Mouse (Mus musculus): ENCODE data around the gene Tnk1. TPM values are rescaled to one million over a fixed set of nuclear protein-coding genes. Genes with fewer than 3 reads are reported as not detected.

Tnk1 gene
- polyA plus RNA-seq, 1 experiment, result 1.2 TPM

- no peaks in the 10 kb centered on the region for H3K36me3 ChIP-seq (ENCODE audit: control insufficient read depth, insufficient read depth, low read length)
- peaks cover 28% of the 10 kb centered on the region for H3K27me3 ChIP-seq (ENCODE audit: control insufficient read depth, insufficient read depth, low read length)
- TF ChIP-seq CTCF (IDR thresholded peaks at IDR 0.05; ENCODE audit: extremely low read depth, insufficient read depth, insufficient read length, insufficient replicate concordance) (peak; percentile 70; the same call in 1 of the 2 replicates), POLR2A (IDR thresholded peaks at IDR 0.05; ENCODE audit: low read depth, low read length) (no peak)
- H3K4me3 ChIP-seq (ENCODE audit: extremely low read depth, insufficient read depth, insufficient read length), result peak overlapping the region; percentile 57
- 5% methylated on average over 60 of the region's 60 CpGs for WGBS
- peak; percentile 35 to 76 for DNase-seq (ENCODE audit: low read depth in 1 of 2, low spot score in 2 of 2)
- H3K27ac ChIP-seq (ENCODE audit: insufficient read depth, low read length), result no peak overlapping the region
- peaks cover 38% of the 10 kb centered on the region for H3K4me1 ChIP-seq (ENCODE audit: control insufficient read depth, insufficient read depth, insufficient read length)
These were observed 54.5 kb downstream of the Tnk1 start for GRCm38 (mm10) chr11:69803786-69804651.

DNA sequence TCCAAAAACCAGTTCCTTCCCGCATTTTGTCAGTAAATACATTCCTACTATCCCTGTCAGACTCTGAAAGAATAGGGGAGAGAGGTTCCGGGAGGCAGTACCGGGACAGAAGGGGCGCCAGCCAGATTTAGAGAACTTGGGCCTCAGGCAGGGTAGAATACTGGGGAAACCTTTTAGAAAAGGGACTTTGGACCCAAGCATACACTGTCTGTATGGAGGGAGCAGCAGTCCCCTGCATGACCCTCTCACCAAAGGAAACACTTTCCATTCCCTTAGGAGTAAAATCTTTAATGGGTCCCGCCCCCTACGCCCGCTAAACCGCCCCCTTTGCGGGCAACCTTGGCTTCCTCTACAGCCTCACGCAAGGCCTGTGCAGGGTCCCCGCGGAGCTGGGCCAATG lies 55.2 kb downstream of the Tnk1 start:
- Histone ChIP-seq H3K27ac (ENCODE audit: insufficient read depth, low read length) (no peak overlapping the region), H3K27me3 (ENCODE audit: control insufficient read depth, insufficient read depth, low read length) (peaks cover 28% of the 10 kb centered on the region), H3K4me1 (ENCODE audit: control insufficient read depth, insufficient read depth, insufficient read length) (peaks cover 38% of the 10 kb centered on the region), H3K4me3 (ENCODE audit: extremely low read depth, insufficient read depth, insufficient read length) (peak overlapping the region; percentile 57), H3K36me3 (ENCODE audit: control insufficient read depth, insufficient read depth, low read length) (no peaks in the 10 kb centered on the region)
- no peak for DNase-seq (ENCODE audit: low read depth in 1 of 2, low spot score in 2 of 2)
- WGBS, result 4% methylated on average over 12 of the region's 12 CpGs
- TF ChIP-seq CTCF (IDR thresholded peaks at IDR 0.05; ENCODE audit: extremely low read depth, insufficient read depth, insufficient read length, insufficient replicate concordance) (no peak), POLR2A (IDR thresholded peaks at IDR 0.05; ENCODE audit: low read depth, low read length) (no peak)

DNA sequence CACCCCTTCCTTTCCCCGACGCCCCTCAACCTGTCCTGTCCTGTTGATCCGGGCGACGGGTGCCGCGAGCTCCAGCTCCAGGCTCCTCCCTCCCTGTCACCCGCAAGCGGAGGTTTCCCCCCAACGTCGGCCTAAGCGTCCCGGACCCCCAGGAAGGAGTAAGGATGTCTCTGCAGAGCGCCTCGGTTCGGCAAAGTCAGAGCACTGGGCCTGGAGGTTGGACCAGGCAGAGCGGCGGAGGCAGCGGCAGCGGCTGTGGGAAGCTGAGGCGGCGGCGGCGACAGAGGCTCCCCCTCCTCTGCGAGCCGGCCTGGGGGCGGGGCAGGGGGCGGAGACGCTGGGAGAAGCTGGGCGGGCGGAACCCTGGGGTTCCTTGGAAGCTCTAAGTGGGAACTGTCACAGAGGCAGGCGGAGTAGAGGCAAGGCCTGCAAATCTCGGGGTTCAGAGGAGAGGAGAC lies 55.9 kb downstream of the Tnk1 start:
- Histone ChIP-seq H3K27ac (ENCODE audit: insufficient read depth, low read length) (peak overlapping the region; percentile 32; the same call in 1 of the 2 replicates), H3K27me3 (ENCODE audit: control insufficient read depth, insufficient read depth, low read length) (peaks cover 28% of the 10 kb centered on the region), H3K4me1 (ENCODE audit: control insufficient read depth, insufficient read depth, insufficient read length) (peaks cover 38% of the 10 kb centered on the region), H3K4me3 (ENCODE audit: extremely low read depth, insufficient read depth, insufficient read length) (peak overlapping the region; percentile 56; the same call in 1 of the 2 replicates), H3K36me3 (ENCODE audit: control insufficient read depth, insufficient read depth, low read length) (no peaks in the 10 kb centered on the region)
- TF ChIP-seq CTCF (IDR thresholded peaks at IDR 0.05; ENCODE audit: extremely low read depth, insufficient read depth, insufficient read length, insufficient replicate concordance) (no peak), POLR2A (IDR thresholded peaks at IDR 0.05; ENCODE audit: low read depth, low read length) (no peak)
- DNase-seq (ENCODE audit: low read depth in 1 of 2, low spot score in 2 of 2), result peak in 1 of 2 experiments; percentile 56
- 2% methylated on average over 33 of the region's 33 CpGs for WGBS

DNA sequence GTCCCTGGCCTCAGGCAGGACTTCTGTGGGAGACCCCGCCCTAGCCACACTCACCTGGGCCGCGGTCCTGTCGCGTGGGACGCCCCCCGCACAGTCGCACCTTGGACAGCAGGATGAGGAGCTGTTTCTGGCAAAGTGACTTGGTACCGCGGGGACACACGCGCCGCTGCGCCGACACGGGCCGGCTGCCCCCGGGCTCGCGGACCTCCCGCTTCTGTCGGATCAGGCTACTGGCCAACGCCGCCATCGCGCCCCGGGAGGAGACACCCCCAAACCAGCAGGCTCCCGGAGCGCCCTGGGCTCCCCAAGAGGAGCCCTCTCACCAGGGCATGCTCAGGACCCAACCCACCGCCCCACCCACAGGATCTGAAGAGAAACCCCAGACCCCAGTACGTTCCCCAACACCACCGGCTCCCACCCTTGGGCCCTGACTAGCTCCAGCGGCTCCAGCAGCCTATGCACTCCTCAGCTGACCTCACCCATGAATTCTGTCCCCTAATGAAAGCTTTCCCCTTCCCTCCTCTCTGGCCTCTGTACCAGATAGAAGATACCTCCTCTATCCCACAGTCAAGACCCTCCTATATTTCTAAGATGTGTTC lies 57.1 kb downstream of the Tnk1 start, which contains the start of gene Fgf11:
TSS of gene Fgf11 (minus strand) at position 479 of the 599 bp plus-strand sequence.
- 8% methylated on average over 33 of the region's 33 CpGs for WGBS
- H3K4me1 ChIP-seq (ENCODE audit: control insufficient read depth, insufficient read depth, insufficient read length), result peaks cover 38% of the 10 kb centered on the region
- peaks cover 28% of the 10 kb centered on the region for H3K27me3 ChIP-seq (ENCODE audit: control insufficient read depth, insufficient read depth, low read length)
- TF ChIP-seq POLR2A (IDR thresholded peaks at IDR 0.05; ENCODE audit: low read depth, low read length), result no peak
- TF ChIP-seq CTCF (IDR thresholded peaks at IDR 0.05; ENCODE audit: extremely low read depth, insufficient read depth, insufficient read length, insufficient replicate concordance), result no peak
- DNase-seq (ENCODE audit: low read depth in 1 of 2, low spot score in 2 of 2), result no peak
- peak within 1 kb of the TSS; percentile 56; the same call in 1 of the 2 replicates for H3K4me3 ChIP-seq (ENCODE audit: extremely low read depth, insufficient read depth, insufficient read length)
- H3K36me3 ChIP-seq (ENCODE audit: control insufficient read depth, insufficient read depth, low read length), result no peaks in the 10 kb centered on the region
- H3K27ac ChIP-seq (ENCODE audit: insufficient read depth, low read length), result peak within 1 kb of the TSS; percentile 32; the same call in 1 of the 2 replicates

Other genes with a start within 250 kb of the Tnk1 start
- not detected in 2 replicates for gene Shbg, start 240.8 kb downstream of the Tnk1 start, polyA plus RNA-seq (2012; rRNA removed)
- 1.1 and 1.4 TPM in 2 replicates for gene Sat2, start 236.7 kb downstream of the Tnk1 start, polyA plus RNA-seq (2012; rRNA removed)
- gene Fxr2, start 225.7 kb downstream of the Tnk1 start, polyA plus RNA-seq (2012; rRNA removed), result 40.9 and 41.6 TPM in 2 replicates
- gene Sox15, start 203.4 kb downstream of the Tnk1 start, polyA plus RNA-seq (2012; rRNA removed), result 0.09 and 0.35 TPM in 2 replicates
- gene Mpdu1, start 196.1 kb downstream of the Tnk1 start, polyA plus RNA-seq (2012; rRNA removed), result 63.6 and 74.2 TPM in 2 replicates
- gene Cd68, start 192.6 kb downstream of the Tnk1 start, polyA plus RNA-seq (2012; rRNA removed), result 103 and 114 TPM in 2 replicates
- 172 and 196 TPM in 2 replicates for gene Eif4a1, start 186.3 kb downstream of the Tnk1 start, polyA plus RNA-seq (2012; rRNA removed)
- gene Senp3, start 176.6 kb downstream of the Tnk1 start, polyA plus RNA-seq (2012; rRNA removed), result 32.6 and 36.1 TPM in 2 replicates
- 4.6 and 4.9 TPM in 2 replicates for gene Tnfsf13, start 172.9 kb downstream of the Tnk1 start, polyA plus RNA-seq (2012; rRNA removed)
- gene Tnfsf12, start 162.9 kb downstream of the Tnk1 start, polyA plus RNA-seq (2012; rRNA removed), result 23.9 and 26.6 TPM in 2 replicates
- gene Tnfsfm13, start 162.6 kb downstream of the Tnk1 start, polyA plus RNA-seq (2012; rRNA removed), result 4.8 and 5.0 TPM in 2 replicates
- 43.8 and 45.4 TPM in 2 replicates for gene Polr2a, start 100.1 kb downstream of the Tnk1 start, polyA plus RNA-seq (2012; rRNA removed)
- gene Slc35g3, start 96.8 kb downstream of the Tnk1 start, polyA plus RNA-seq (2012; rRNA removed), result not detected in 2 replicates
- 28.4 and 37.0 TPM in 2 replicates for gene Zbtb4, start 92.8 kb downstream of the Tnk1 start, polyA plus RNA-seq (2012; rRNA removed)
- 7.1 and 8.4 TPM in 2 replicates for gene Chrnb1, start 62.8 kb downstream of the Tnk1 start, polyA plus RNA-seq (2012; rRNA removed)
- gene Fgf11, start 56.9 kb downstream of the Tnk1 start, polyA plus RNA-seq (2012; rRNA removed), result 1.1 and 1.2 TPM in 2 replicates
- gene Tmem102, start 53.1 kb downstream of the Tnk1 start, polyA plus RNA-seq (2012; rRNA removed), result 0.23 and 0.31 TPM in 2 replicates
- not detected in 2 replicates for gene Gm39566, start 43.4 kb downstream of the Tnk1 start, polyA plus RNA-seq (2012; rRNA removed)
- not detected in 2 replicates for gene Spem2, start 40.3 kb downstream of the Tnk1 start, polyA plus RNA-seq (2012; rRNA removed)
- not detected in 2 replicates for gene Spem1, start 36.5 kb downstream of the Tnk1 start, polyA plus RNA-seq (2012; rRNA removed)
- 9.1 and 10.2 TPM in 2 replicates for gene Nlgn2, start 20.9 kb downstream of the Tnk1 start, polyA plus RNA-seq (2012; rRNA removed)
- gene Tmem256, start 20.2 kb downstream of the Tnk1 start, polyA plus RNA-seq (2012; rRNA removed), result 93.7 and 99.0 TPM in 2 replicates
- gene Plscr3, start 12.4 kb downstream of the Tnk1 start, polyA plus RNA-seq (2012; rRNA removed), result 35.4 and 44.3 TPM in 2 replicates
- not detected in 2 replicates for gene Tmem95, start 19.3 kb upstream of the Tnk1 start, polyA plus RNA-seq (2012; rRNA removed)
- gene Kctd11, start 22.7 kb upstream of the Tnk1 start, polyA plus RNA-seq (2012; rRNA removed), result 3.6 TPM in 2 replicates
- 142 and 162 TPM in 2 replicates for gene Acap1, start 36.8 kb upstream of the Tnk1 start, polyA plus RNA-seq (2012; rRNA removed)
- gene 2810408A11Rik, start 42.3 kb upstream of the Tnk1 start, polyA plus RNA-seq (2012; rRNA removed), result 0.48 and 0.51 TPM in 2 replicates
- gene Neurl4, start 42.3 kb upstream of the Tnk1 start, polyA plus RNA-seq (2012; rRNA removed), result 43.3 and 45.2 TPM in 2 replicates
- 119 and 145 TPM in 2 replicates for gene Gps2, start 55.2 kb upstream of the Tnk1 start, polyA plus RNA-seq (2012; rRNA removed)
- gene Eif5a, start 63.2 kb upstream of the Tnk1 start, polyA plus RNA-seq (2012; rRNA removed), result 219 and 257 TPM in 2 replicates
- gene Ybx2, start 77.1 kb upstream of the Tnk1 start, polyA plus RNA-seq (2012; rRNA removed), result 0.36 TPM in 2 replicates
- 6.1 and 6.2 TPM in 2 replicates for gene Slc2a4, start 89.5 kb upstream of the Tnk1 start, polyA plus RNA-seq (2012; rRNA removed)
- 1.2 and 2.0 TPM in 2 replicates for gene Cldn7, start 106.0 kb upstream of the Tnk1 start, polyA plus RNA-seq (2012; rRNA removed)
- 75.8 and 87.9 TPM in 2 replicates for gene Ctdnep1, start 122.4 kb upstream of the Tnk1 start, polyA plus RNA-seq (2012; rRNA removed)
- gene Elp5, start 123.8 kb upstream of the Tnk1 start, polyA plus RNA-seq (2012; rRNA removed), result 32.5 and 33.3 TPM in 2 replicates
- gene Gabarap, start 132.4 kb upstream of the Tnk1 start, polyA plus RNA-seq (2012; rRNA removed), result 235 and 251 TPM in 2 replicates
- 13.8 and 21.4 TPM in 2 replicates for gene Phf23, start 137.0 kb upstream of the Tnk1 start, polyA plus RNA-seq (2012; rRNA removed)
- 21.4 and 22.3 TPM in 2 replicates for gene Dvl2, start 141.9 kb upstream of the Tnk1 start, polyA plus RNA-seq (2012; rRNA removed)
- gene Acadvl, start 156.7 kb upstream of the Tnk1 start, polyA plus RNA-seq (2012; rRNA removed), result 29.5 and 37.0 TPM in 2 replicates
- 10.3 and 13.3 TPM in 2 replicates for gene Dlg4, start 158.2 kb upstream of the Tnk1 start, polyA plus RNA-seq (2012; rRNA removed)
- 0.09 TPM in 1 of 2 replicates, not detected in the other for gene Asgr1, start 195.4 kb upstream of the Tnk1 start, polyA plus RNA-seq (2012; rRNA removed)
- gene Asgr2, start 233.9 kb upstream of the Tnk1 start, polyA plus RNA-seq (2012; rRNA removed), result 0.45 and 0.51 TPM in 2 replicates